Mouse (Mus musculus): ENCODE measurements at regions not wholly inside any gene's neighbourhood (a gene's known extent, or its start where the extent isn't known, plus 50 kb on each side); places are given as distances from the start of the nearest gene placed in this dataset.

- no peak for DNase-seq
Observed at GRCm38 (mm10) chr14:105630444-105630843, 266.2 kb downstream of the Spry2 start.

- DNase-seq, result no peak
Observed at GRCm38 (mm10) chr14:105628673-105629072, 267.9 kb downstream of the Spry2 start.

GRCm38 (mm10) chr14:105624387-105624786 is 272.2 kb downstream of the Spry2 start:
- no peak for DNase-seq

- DNase-seq, result no peak
Observed at GRCm38 (mm10) chr14:105622166-105622565, 274.5 kb downstream of the Spry2 start.

GRCm38 (mm10) chr14:105621124-105621523 is 275.5 kb downstream of the Spry2 start:
- peak; percentile 13 to 29 for DNase-seq

- DNase-seq, result no peak
Observed at GRCm38 (mm10) chr14:105619449-105619848, 277.2 kb downstream of the Spry2 start.

- DNase-seq, result no peak
Observed at GRCm38 (mm10) chr14:105615766-105616165, 280.9 kb downstream of the Spry2 start.

GRCm38 (mm10) chr14:105612794-105613193 is 283.8 kb downstream of the Spry2 start:
- DNase-seq, result no peak

- DNase-seq, result no peak
Observed at GRCm38 (mm10) chr14:105608804-105609203, 287.8 kb downstream of the Spry2 start.

GRCm38 (mm10) chr14:105606551-105606950 is 290.1 kb downstream of the Spry2 start:
- DNase-seq, result no peak

GRCm38 (mm10) chr14:105604451-105604850 is 292.2 kb downstream of the Spry2 start:
- no peak for DNase-seq

- DNase-seq, result no peak
Observed at GRCm38 (mm10) chr14:105603047-105603461, 293.6 kb downstream of the Spry2 start.

- DNase-seq, result no peak
Observed at GRCm38 (mm10) chr14:105599550-105600453, 296.8 kb downstream of the Spry2 start.

- peak; percentile 12 to 15 for DNase-seq
Observed at GRCm38 (mm10) chr14:105589751-105590150, 306.9 kb downstream of the Spry2 start.

- DNase-seq, result no peak
Observed at GRCm38 (mm10) chr14:105589261-105589660, 307.4 kb downstream of the Spry2 start.

GRCm38 (mm10) chr14:105588391-105589163 is 308.0 kb downstream of the Spry2 start:
- peak; percentile 24 to 25 for DNase-seq

- DNase-seq, result no peak
Observed at GRCm38 (mm10) chr14:105588029-105588390, 308.6 kb downstream of the Spry2 start.

GRCm38 (mm10) chr14:105584632-105585031 is 312.0 kb downstream of the Spry2 start:
- no peak for DNase-seq

- DNase-seq, result no peak
Observed at GRCm38 (mm10) chr14:105583497-105583896, 313.1 kb downstream of the Spry2 start.

- no peak for DNase-seq
Observed at GRCm38 (mm10) chr14:105576266-105576665, 317.9 kb downstream of the Ndfip2 start.

GRCm38 (mm10) chr14:105572036-105572891 is 313.9 kb downstream of the Ndfip2 start:
- DNase-seq, result no peak

GRCm38 (mm10) chr14:105570156-105570555 is 311.8 kb downstream of the Ndfip2 start:
- no peak for DNase-seq

- DNase-seq, result no peak
Observed at GRCm38 (mm10) chr14:105565827-105566226, 307.5 kb downstream of the Ndfip2 start.

Data from cerebellum, adult 18-20 months (tissue).